Mouse (Mus musculus) lung, embryonic 15.5 days (tissue): ENCODE data around the gene Slc24a2. TPM values are rescaled to one million over a fixed set of nuclear protein-coding genes. Genes with fewer than 3 reads are reported as not detected.

ENCODE experiments used
- ATAC-seq: fragments of 200-750 bp; cut with Nextera tagmentation; 2 replicates; pipeline ENCODE4 v1.8.0; 2017; ENCODE audit warnings: moderate number of reproducible peaks, borderline replicate concordance; ENCODE audit not compliant: low FRiP score, low TSS enrichment; ENCODE audit errors: extremely low read depth
- H3K27ac ChIP-seq: fragments of 300-500 bp; sonication (generic); 2 replicates; pipeline ENCODE4 v1.5.1; 2015; ENCODE audit warnings: moderate library complexity, mild to moderate bottlenecking, inconsistent platforms
- H3K27me3 ChIP-seq: fragments of 300-500 bp; sonication (generic); 2 replicates; pipeline ENCODE4 v1.6.1; 2015; ENCODE audit warnings: inconsistent platforms
- H3K36me3 ChIP-seq: fragments of 300-500 bp; sonication (generic); 2 replicates; pipeline ENCODE4 v1.6.1; 2015; ENCODE audit warnings: inconsistent platforms
- H3K4me1 ChIP-seq: fragments of 300-500 bp; sonication (generic); 2 replicates; pipeline ENCODE4 v1.6.1; 2015; ENCODE audit warnings: inconsistent platforms
- H3K4me2 ChIP-seq: fragments of 300-500 bp; sonication (generic); 2 replicates; pipeline ENCODE4 v1.6.1; 2015; ENCODE audit warnings: inconsistent platforms, mild to moderate bottlenecking, moderate library complexity
- H3K4me3 ChIP-seq: fragments of 300-500 bp; sonication (generic); 2 replicates; pipeline ENCODE4 v1.5.1; 2015; ENCODE audit warnings: mild to moderate bottlenecking, inconsistent platforms
- H3K9ac ChIP-seq: fragments of 300-500 bp; sonication (generic); 2 replicates; pipeline ENCODE4 v1.6.1; 2015; ENCODE audit warnings: inconsistent platforms
- H3K9me3 ChIP-seq: fragments of 300-500 bp; sonication (generic); 2 replicates; pipeline ENCODE4 v1.6.1; 2016; ENCODE audit warnings: inconsistent platforms
- WGBS: fragments of 180-500 bp; shearing (Covaris S2); methylation state at CpG from one replicate; pipeline ENCODE4 v1.1.7; 2015; 5-methylcytosine and 5-hydroxymethylcytosine counted together
- polyA plus RNA-seq: library from polyadenylated mRNA; unstranded; fragments of >200 nt; fragmentation: Nextera tagmentation; extraction: Ambion mirVana; gene quantifications from 2 replicates; pipeline ENCODE4 v1.2.1, GENCODE M21; 2015

The Slc24a2 gene
- polyA plus RNA-seq, 1 experiment from 2014 or later: 0.34 TPM

- Histone ChIP-seq H3K4me2 (no peak overlapping the region), H3K9ac (no peak overlapping the region), H3K27ac (no peak overlapping the region), H3K4me3 (no peak overlapping the region), H3K36me3 (no peaks in the 10 kb centered on the region), H3K9me3 (no peaks in the 10 kb centered on the region), H3K27me3 (no peaks in the 10 kb centered on the region), H3K4me1 (no peaks in the 10 kb centered on the region)
- no peak for ATAC-seq
- WGBS: 65% methylated on average over 10 of the region's 10 CpGs
These were observed 45.9 kb downstream of the Slc24a2 start for GRCm38 (mm10) chr4:87184147-87184930.

- no peak overlapping the region for H3K4me3 ChIP-seq
- WGBS: 68% methylated on average over 3 of the region's 3 CpGs
- H3K4me2 ChIP-seq: no peak overlapping the region
- ATAC-seq: no peak
- H3K4me1 ChIP-seq: no peaks in the 10 kb centered on the region
- no peak overlapping the region for H3K27ac ChIP-seq
- H3K9ac ChIP-seq: no peak overlapping the region
- no peaks in the 10 kb centered on the region for H3K27me3 ChIP-seq
- H3K9me3 ChIP-seq: no peaks in the 10 kb centered on the region
- H3K36me3 ChIP-seq: no peaks in the 10 kb centered on the region
These were observed 53.2 kb downstream of the Slc24a2 start for GRCm38 (mm10) chr4:87177116-87177515.

- no peak overlapping the region for H3K4me2 ChIP-seq
- H3K9me3 ChIP-seq: no peaks in the 10 kb centered on the region
- no peak overlapping the region for H3K27ac ChIP-seq
- H3K4me1 ChIP-seq: no peaks in the 10 kb centered on the region
- H3K9ac ChIP-seq: no peak overlapping the region
- no peaks in the 10 kb centered on the region for H3K27me3 ChIP-seq
- no peaks in the 10 kb centered on the region for H3K36me3 ChIP-seq
- no peak for ATAC-seq
- 84% methylated on average over 6 of the region's 6 CpGs for WGBS
- H3K4me3 ChIP-seq: no peak overlapping the region
These were observed 66.3 kb downstream of the Slc24a2 start for GRCm38 (mm10) chr4:87163945-87164344.

GRCm38 (mm10) chr4:87158053-87158452, 72.2 kb downstream of the Slc24a2 start:
- no peak for ATAC-seq
- Histone ChIP-seq H3K9ac (no peak overlapping the region), H3K27me3 (no peaks in the 10 kb centered on the region), H3K36me3 (no peaks in the 10 kb centered on the region), H3K27ac (no peak overlapping the region), H3K4me2 (no peak overlapping the region), H3K4me3 (no peak overlapping the region), H3K9me3 (no peaks in the 10 kb centered on the region), H3K4me1 (no peaks in the 10 kb centered on the region)
- 64% methylated on average over 4 of the region's 4 CpGs for WGBS

- Histone ChIP-seq H3K27ac (no peak overlapping the region), H3K4me1 (no peaks in the 10 kb centered on the region), H3K36me3 (no peaks in the 10 kb centered on the region), H3K4me3 (no peak overlapping the region), H3K9me3 (no peaks in the 10 kb centered on the region), H3K9ac (no peak overlapping the region), H3K4me2 (no peak overlapping the region), H3K27me3 (no peaks in the 10 kb centered on the region)
- WGBS: 80% methylated on average over 7 of the region's 7 CpGs
- ATAC-seq: no peak
These were observed 78.3 kb downstream of the Slc24a2 start for GRCm38 (mm10) chr4:87151990-87152389.

GRCm38 (mm10) chr4:87149584-87149983, 80.7 kb downstream of the Slc24a2 start:
- H3K9me3 ChIP-seq: no peaks in the 10 kb centered on the region
- H3K27ac ChIP-seq: no peak overlapping the region
- no peak overlapping the region for H3K9ac ChIP-seq
- no peak for ATAC-seq
- 82% methylated on average over 2 of the region's 2 CpGs for WGBS
- no peak overlapping the region for H3K4me3 ChIP-seq
- no peaks in the 10 kb centered on the region for H3K4me1 ChIP-seq
- no peaks in the 10 kb centered on the region for H3K36me3 ChIP-seq
- H3K4me2 ChIP-seq: no peak overlapping the region
- no peaks in the 10 kb centered on the region for H3K27me3 ChIP-seq

- WGBS: 54% methylated on average over 12 of the region's 12 CpGs
- Histone ChIP-seq H3K27ac (no peak overlapping the region), H3K4me2 (no peak overlapping the region), H3K4me3 (no peak overlapping the region), H3K27me3 (no peaks in the 10 kb centered on the region), H3K36me3 (no peaks in the 10 kb centered on the region), H3K9me3 (no peaks in the 10 kb centered on the region), H3K9ac (no peak overlapping the region), H3K4me1 (no peaks in the 10 kb centered on the region)
- no peak for ATAC-seq
These were observed 88.5 kb downstream of the Slc24a2 start for GRCm38 (mm10) chr4:87141590-87142365.

GRCm38 (mm10) chr4:87140901-87141300, 89.4 kb downstream of the Slc24a2 start:
- no peaks in the 10 kb centered on the region for H3K9me3 ChIP-seq
- H3K4me1 ChIP-seq: no peaks in the 10 kb centered on the region
- H3K4me3 ChIP-seq: no peak overlapping the region
- H3K4me2 ChIP-seq: no peak overlapping the region
- H3K27ac ChIP-seq: no peak overlapping the region
- 58% methylated on average over 3 of the region's 3 CpGs for WGBS
- H3K36me3 ChIP-seq: no peaks in the 10 kb centered on the region
- H3K9ac ChIP-seq: no peak overlapping the region
- H3K27me3 ChIP-seq: no peaks in the 10 kb centered on the region
- ATAC-seq: no peak

- Histone ChIP-seq H3K4me1 (no peaks in the 10 kb centered on the region), H3K36me3 (no peaks in the 10 kb centered on the region), H3K9me3 (no peaks in the 10 kb centered on the region), H3K4me3 (no peak overlapping the region), H3K4me2 (no peak overlapping the region), H3K9ac (no peak overlapping the region), H3K27ac (no peak overlapping the region), H3K27me3 (no peaks in the 10 kb centered on the region)
- no peak for ATAC-seq
- WGBS: 71% methylated on average over 5 of the region's 5 CpGs
These were observed 97.8 kb downstream of the Slc24a2 start for GRCm38 (mm10) chr4:87132525-87132924.

- 60% methylated on average over 4 of the region's 4 CpGs for WGBS
- H3K4me1 ChIP-seq: no peaks in the 10 kb centered on the region
- no peaks in the 10 kb centered on the region for H3K27me3 ChIP-seq
- ATAC-seq: no peak
- no peak overlapping the region for H3K4me3 ChIP-seq
- H3K36me3 ChIP-seq: no peaks in the 10 kb centered on the region
- H3K27ac ChIP-seq: no peak overlapping the region
- H3K9ac ChIP-seq: no peak overlapping the region
- no peak overlapping the region for H3K4me2 ChIP-seq
- H3K9me3 ChIP-seq: no peaks in the 10 kb centered on the region
These were observed 103.5 kb downstream of the Slc24a2 start for GRCm38 (mm10) chr4:87126756-87127155.

GRCm38 (mm10) chr4:87119758-87120157, 110.5 kb downstream of the Slc24a2 start:
- ATAC-seq: no peak
- WGBS: 36% methylated on average over 4 of the region's 4 CpGs
- no peaks in the 10 kb centered on the region for H3K4me1 ChIP-seq

GRCm38 (mm10) chr4:87115726-87116125, 114.6 kb downstream of the Slc24a2 start:
- Histone ChIP-seq H3K4me2 (no peak overlapping the region), H3K36me3 (no peaks in the 10 kb centered on the region), H3K27ac (no peak overlapping the region), H3K4me3 (no peak overlapping the region), H3K4me1 (no peaks in the 10 kb centered on the region), H3K9ac (no peak overlapping the region), H3K9me3 (no peaks in the 10 kb centered on the region), H3K27me3 (no peaks in the 10 kb centered on the region)
- ATAC-seq: no peak
- WGBS: 57% methylated on average over 4 of the region's 4 CpGs

More at GRCm38 (mm10) chr4:87119758-87120157, 110.5 kb downstream of the Slc24a2 start:
- Histone ChIP-seq H3K4me3 (no peak overlapping the region), H3K4me2 (no peak overlapping the region), H3K27ac (no peak overlapping the region), H3K9ac (no peak overlapping the region), H3K27me3 (no peaks in the 10 kb centered on the region), H3K9me3 (no peaks in the 10 kb centered on the region), H3K36me3 (no peaks in the 10 kb centered on the region)
